Mouse (Mus musculus): ENCODE measurements around the gene Ppil6. TPM values are rescaled to one million over a fixed set of nuclear protein-coding genes. Genes with fewer than 3 reads are reported as not detected.

The Ppil6 gene
- polyA plus RNA-seq, 1 experiment from 2014 or later: 2.6 TPM

- Histone ChIP-seq H3K4me3 (no peak overlapping the region), H3K9me3 (replicated peaks) (no peaks in the 10 kb centered on the region), H3K9ac (no peak overlapping the region), H3K27ac (no peak overlapping the region), H3K36me3 (peaks cover 36% of the 10 kb centered on the region), H3K4me2 (replicated peaks) (no peak overlapping the region), H3K27me3 (no peaks in the 10 kb centered on the region), H3K4me1 (peaks cover 2% of the 10 kb centered on the region; the same call in 1 of the 2 replicates)
- no peak for ATAC-seq (ENCODE audit: low FRiP score)
- 32% methylated on average over 6 of the region's 6 CpGs for WGBS
Measured at GRCm38 (mm10) chr10:41467325-41467724, 22.9 kb upstream of the Ppil6 start.

DNA sequence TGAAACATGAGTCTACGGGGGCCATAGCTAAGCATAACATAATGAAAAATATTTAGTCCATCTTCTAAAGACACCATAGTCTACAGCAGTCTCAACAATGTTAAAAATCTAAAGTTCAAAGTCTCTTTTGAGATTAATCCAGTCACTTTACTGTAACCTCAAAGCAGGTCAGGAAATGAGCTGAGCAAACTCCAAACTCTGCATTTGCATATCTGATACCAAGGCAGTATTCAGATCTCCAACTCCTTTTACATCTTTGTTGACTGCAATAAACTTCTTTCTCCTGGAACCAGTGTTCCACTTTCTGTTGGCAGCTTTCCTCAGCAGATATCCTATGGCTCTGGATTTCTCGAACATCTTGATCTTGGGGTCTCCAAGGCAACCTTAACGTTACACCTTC, 19.5 kb upstream of the Ppil6 start:
- 96% methylated on average over 3 of the region's 3 CpGs for WGBS
- no peak overlapping the region for H3K4me2 ChIP-seq (replicated peaks)
- H3K27ac ChIP-seq: no peak overlapping the region
- H3K4me3 ChIP-seq: no peak overlapping the region
- no peaks in the 10 kb centered on the region for H3K9me3 ChIP-seq (replicated peaks)
- H3K27me3 ChIP-seq: no peaks in the 10 kb centered on the region
- peaks cover 19% of the 10 kb centered on the region; the same call in 1 of the 2 replicates for H3K36me3 ChIP-seq
- ATAC-seq (ENCODE audit: low FRiP score): no peak
- no peak overlapping the region for H3K9ac ChIP-seq
- H3K4me1 ChIP-seq: peaks cover under 1% of the 10 kb centered on the region; the same call in 1 of the 2 replicates

DNA sequence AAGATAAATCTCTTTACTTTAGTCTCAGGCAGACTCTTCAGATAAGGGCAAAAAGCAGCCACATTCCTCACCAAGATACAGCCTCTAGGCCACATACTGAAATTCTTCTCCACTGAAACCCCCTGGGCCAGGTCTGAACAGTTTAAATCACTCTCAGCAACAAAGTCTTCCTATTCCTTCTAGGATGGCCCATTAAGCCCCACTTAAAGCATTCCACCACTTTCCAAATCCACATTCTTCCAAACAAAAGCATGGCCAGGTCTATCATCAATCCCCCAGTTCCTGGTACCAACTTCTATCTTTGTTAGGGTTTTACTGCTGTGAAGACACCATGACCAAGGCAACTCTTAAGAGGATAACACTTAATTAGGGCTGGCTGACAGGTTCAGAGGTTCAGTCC, 17.7 kb upstream of the Ppil6 start:
- Histone ChIP-seq H3K27ac (no peak overlapping the region), H3K9me3 (replicated peaks) (no peaks in the 10 kb centered on the region), H3K4me3 (no peak overlapping the region), H3K36me3 (peaks cover 10% of the 10 kb centered on the region; the same call in 1 of the 2 replicates), H3K4me2 (replicated peaks) (no peak overlapping the region), H3K9ac (no peak overlapping the region), H3K4me1 (peaks cover 14% of the 10 kb centered on the region), H3K27me3 (no peaks in the 10 kb centered on the region)
- no peak for ATAC-seq (ENCODE audit: low FRiP score)

- Histone ChIP-seq H3K27ac (no peak overlapping the region), H3K9ac (no peak overlapping the region), H3K4me3 (no peak overlapping the region), H3K4me1 (peaks cover 19% of the 10 kb centered on the region), H3K9me3 (replicated peaks) (no peaks in the 10 kb centered on the region), H3K27me3 (no peaks in the 10 kb centered on the region), H3K36me3 (peaks cover 8% of the 10 kb centered on the region; the same call in 1 of the 2 replicates), H3K4me2 (replicated peaks) (no peak overlapping the region)
- WGBS: 84% methylated on average over 5 of the region's 5 CpGs
- ATAC-seq (ENCODE audit: low FRiP score): no peak
Measured at GRCm38 (mm10) chr10:41472962-41473481, 17.2 kb upstream of the Ppil6 start.

DNA sequence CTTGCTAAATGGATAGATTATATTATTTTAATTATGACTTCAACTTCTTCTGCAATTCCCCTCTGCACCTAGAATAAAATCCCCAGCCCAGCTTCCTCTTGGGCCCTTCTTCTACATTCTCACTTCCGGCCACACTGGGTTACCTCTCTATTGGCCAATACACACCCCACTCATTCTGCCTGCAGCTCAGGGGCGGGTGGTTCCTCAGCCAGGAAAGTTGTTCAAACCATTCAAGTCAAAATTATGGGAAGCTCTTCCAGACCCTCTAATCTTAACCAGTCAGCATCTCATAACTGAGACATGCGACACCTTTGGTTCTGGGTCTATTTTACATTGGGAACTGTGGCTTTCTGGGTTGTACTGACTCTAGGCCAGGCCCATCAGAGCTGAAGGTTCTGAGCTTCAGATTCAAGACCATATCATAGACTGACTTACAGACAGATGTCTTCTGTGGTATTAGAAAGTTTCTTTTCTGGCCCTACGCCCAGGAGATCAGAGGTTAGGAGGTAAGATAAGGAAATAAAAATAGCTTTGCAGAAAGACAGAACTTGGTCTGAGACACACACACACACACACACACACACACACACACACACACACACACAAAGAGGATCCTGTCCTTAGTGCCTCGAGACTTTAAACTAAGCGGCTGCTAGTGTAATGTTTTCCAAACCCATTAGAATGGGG, 16.3 kb upstream of the Ppil6 start:
- Histone ChIP-seq H3K4me1 (peaks cover 22% of the 10 kb centered on the region), H3K4me3 (no peak overlapping the region), H3K27ac (no peak overlapping the region), H3K4me2 (replicated peaks) (no peak overlapping the region), H3K27me3 (no peaks in the 10 kb centered on the region), H3K9ac (no peak overlapping the region), H3K9me3 (replicated peaks) (no peaks in the 10 kb centered on the region), H3K36me3 (no peaks in the 10 kb centered on the region)
- no peak for ATAC-seq (ENCODE audit: low FRiP score)
- 84% methylated on average over 6 of the region's 6 CpGs for WGBS

DNA sequence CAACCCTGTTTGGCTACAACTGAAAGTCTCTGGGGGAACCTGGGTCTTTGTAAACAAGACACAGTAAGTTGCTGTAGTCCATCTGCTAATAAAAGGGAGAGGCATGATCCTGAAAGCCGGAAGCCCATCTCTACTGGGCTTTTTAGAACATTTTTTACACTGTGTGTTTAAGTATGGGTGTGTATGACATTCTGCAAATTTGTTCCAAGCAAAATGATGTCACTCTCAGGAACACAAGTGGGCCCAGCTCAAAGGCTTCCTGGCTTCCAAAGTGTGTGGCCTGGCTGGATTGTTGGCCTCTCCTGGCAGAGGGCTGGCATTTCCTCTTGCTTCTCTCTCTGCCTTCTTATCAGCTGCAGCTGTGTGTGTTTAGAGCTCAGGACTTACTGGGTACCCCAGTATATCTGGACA, 15.3 kb upstream of the Ppil6 start:
- Histone ChIP-seq H3K9ac (no peak overlapping the region), H3K36me3 (peaks cover under 1% of the 10 kb centered on the region; the same call in 1 of the 2 replicates), H3K4me1 (peaks cover 22% of the 10 kb centered on the region), H3K4me3 (no peak overlapping the region), H3K9me3 (replicated peaks) (no peaks in the 10 kb centered on the region), H3K27me3 (no peaks in the 10 kb centered on the region), H3K27ac (no peak overlapping the region), H3K4me2 (replicated peaks) (no peak overlapping the region)
- ATAC-seq (ENCODE audit: low FRiP score): no peak
- 85% methylated on average over 1 of the region's 1 CpGs for WGBS

- Histone ChIP-seq H3K4me1 (peaks cover 22% of the 10 kb centered on the region), H3K4me2 (replicated peaks) (peak within 1 kb of the TSS; percentile 88), H3K9me3 (replicated peaks) (no peaks in the 10 kb centered on the region), H3K9ac (peak within 1 kb of the TSS; percentile 77), H3K27me3 (no peaks in the 10 kb centered on the region), H3K4me3 (peak within 1 kb of the TSS; percentile 62), H3K27ac (peak within 1 kb of the TSS; percentile 85), H3K36me3 (peaks cover 11% of the 10 kb centered on the region)
- ATAC-seq (ENCODE audit: low FRiP score): peak; percentile 75
- under 1% methylated on average over 35 of the region's 35 CpGs for WGBS
Measured at GRCm38 (mm10) chr10:41476171-41477017, 13.8 kb upstream of the Ppil6 start, which contains the start of gene Mical1. TSS of gene Mical1 (plus strand) at chr10:41476314.

DNA sequence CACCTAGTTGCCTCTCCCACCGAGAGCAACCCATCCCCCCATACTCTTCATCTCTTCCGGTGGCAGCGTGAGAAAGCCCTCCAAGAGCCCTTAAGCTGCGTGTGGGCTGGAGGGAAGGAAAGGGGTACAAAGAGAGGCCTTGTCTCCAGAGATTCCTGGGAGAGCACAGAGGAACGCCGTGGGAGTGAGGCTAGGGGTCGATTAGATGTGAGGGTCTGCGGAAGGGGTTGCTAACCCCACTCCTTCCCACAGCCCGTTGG, 13.3 kb upstream of the Ppil6 start:
- WGBS: 0% methylated on average over 9 of the region's 9 CpGs
- peak; percentile 47 for ATAC-seq (ENCODE audit: low FRiP score)
- H3K36me3 ChIP-seq: peaks cover 15% of the 10 kb centered on the region
- H3K9me3 ChIP-seq (replicated peaks): no peaks in the 10 kb centered on the region
- peak overlapping the region; percentile 85 for H3K27ac ChIP-seq
- H3K4me2 ChIP-seq (replicated peaks): peak overlapping the region; percentile 88
- peak overlapping the region; percentile 62 for H3K4me3 ChIP-seq
- peaks cover 22% of the 10 kb centered on the region for H3K4me1 ChIP-seq
- H3K9ac ChIP-seq: peak overlapping the region; percentile 77
- H3K27me3 ChIP-seq: no peaks in the 10 kb centered on the region

- WGBS: 1% methylated on average over 20 of the region's 20 CpGs
Measured at GRCm38 (mm10) chr10:41477278-41478181, 12.7 kb upstream of the Ppil6 start.

DNA sequence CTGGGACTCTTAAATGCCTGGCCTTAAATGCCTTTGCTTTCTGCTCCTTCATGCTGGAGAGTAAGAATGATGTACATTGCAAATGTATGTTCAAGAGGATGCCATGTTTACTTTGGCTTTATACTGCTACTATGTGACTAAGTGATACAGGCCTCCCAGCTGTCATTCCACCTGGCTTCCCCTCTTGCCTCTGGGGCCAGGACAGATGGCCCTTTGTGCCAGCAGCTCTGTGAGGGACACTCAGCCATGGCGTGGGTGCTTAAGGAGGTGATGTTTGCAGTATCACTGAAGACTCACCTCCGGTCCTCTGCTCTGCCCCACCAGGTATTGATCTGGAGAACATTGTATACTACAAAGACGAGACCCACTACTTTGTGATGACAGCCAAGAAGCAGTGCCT, 10.3 kb upstream of the Ppil6 start:
- Histone ChIP-seq H3K27me3 (no peaks in the 10 kb centered on the region), H3K27ac (no peak overlapping the region), H3K9me3 (replicated peaks) (no peaks in the 10 kb centered on the region), H3K4me1 (peaks cover 22% of the 10 kb centered on the region), H3K4me2 (replicated peaks) (no peak overlapping the region), H3K4me3 (no peak overlapping the region), H3K9ac (no peak overlapping the region), H3K36me3 (peaks cover 45% of the 10 kb centered on the region)
- 91% methylated on average over 3 of the region's 3 CpGs for WGBS
- ATAC-seq (ENCODE audit: low FRiP score): no peak

More at GRCm38 (mm10) chr10:41477278-41478181, 12.7 kb upstream of the Ppil6 start:
- peak overlapping the region; percentile 85 for H3K27ac ChIP-seq
- peak overlapping the region; percentile 77 for H3K9ac ChIP-seq
- H3K4me2 ChIP-seq (replicated peaks): peak overlapping the region; percentile 88
- ATAC-seq (ENCODE audit: low FRiP score): peak; percentile 75
- peaks cover 22% of the 10 kb centered on the region for H3K4me1 ChIP-seq
- no peaks in the 10 kb centered on the region for H3K27me3 ChIP-seq
- peaks cover 21% of the 10 kb centered on the region for H3K36me3 ChIP-seq
- no peaks in the 10 kb centered on the region for H3K9me3 ChIP-seq (replicated peaks)
- H3K4me3 ChIP-seq: peak overlapping the region; percentile 62

- H3K4me1 ChIP-seq: peaks cover 18% of the 10 kb centered on the region
- H3K4me2 ChIP-seq (replicated peaks): no peak overlapping the region
- H3K4me3 ChIP-seq: no peak overlapping the region
- WGBS: 70% methylated on average over 33 of the region's 33 CpGs
- no peaks in the 10 kb centered on the region for H3K9me3 ChIP-seq (replicated peaks)
- peaks cover 58% of the 10 kb centered on the region for H3K36me3 ChIP-seq
- no peak for ATAC-seq (ENCODE audit: low FRiP score)
- H3K27me3 ChIP-seq: no peaks in the 10 kb centered on the region
- no peak overlapping the region for H3K27ac ChIP-seq
- no peak overlapping the region for H3K9ac ChIP-seq
Measured at GRCm38 (mm10) chr10:41480938-41481880, 9.0 kb upstream of the Ppil6 start.

Data from hindbrain, embryonic 12.5 days (tissue).